Mouse (Mus musculus) heart, adult 2 months (tissue): ENCODE data around the gene Cmah.

ENCODE experiments used
- CTCF ChIP-seq: fragments of 200-600 bp; IDR thresholded peaks from 2 replicates; pipeline ENCODE4 v1.8.1; 2022; ENCODE audit warnings: antibody characterized with exemption, mild to moderate bottlenecking, moderate library complexity
- EP300 ChIP-seq: fragments of 200-500 bp; IDR thresholded peaks from 2 replicates; pipeline ENCODE4 v1.6.1; 2011; ENCODE audit warnings: low read depth, low read length, control low read depth; ENCODE audit not compliant: insufficient read depth
- POLR2A ChIP-seq: fragments of 200-500 bp; IDR thresholded peaks from 2 replicates; pipeline ENCODE4 v1.6.1; 2011; ENCODE audit warnings: mild to moderate bottlenecking, low read depth, low read length, control low read depth; ENCODE audit not compliant: insufficient read depth

DNA sequence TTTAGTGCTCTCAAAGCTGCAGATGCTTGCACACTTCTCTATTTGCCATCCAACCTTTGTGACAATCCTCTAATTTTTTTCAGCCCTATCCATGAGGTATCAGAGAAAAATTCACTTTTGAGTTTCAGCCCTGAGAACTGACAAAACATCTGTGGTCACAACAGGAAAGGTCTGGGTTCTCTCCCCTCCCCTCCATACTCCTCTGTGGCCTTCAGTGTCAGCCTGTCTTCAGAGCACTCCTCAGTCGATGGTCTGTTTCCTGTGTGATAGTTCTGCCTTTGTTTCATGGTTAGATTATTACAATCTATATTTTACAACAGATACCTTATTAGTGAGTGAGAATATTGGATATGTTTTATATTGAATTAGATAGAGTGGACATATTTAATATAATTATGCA is 184.2 kb downstream of the Cmah start:
- TF ChIP-seq EP300, result no peak
- TF ChIP-seq CTCF, result no peak
- TF ChIP-seq POLR2A, result no peak
